Mouse (Mus musculus) kidney, embryonic 15.5 days (tissue): ENCODE measurements around the gene Pik3c2g. TPM values are rescaled to one million over a fixed set of nuclear protein-coding genes. Genes with fewer than 3 reads are reported as not detected.

Source experiments
- ATAC-seq: fragments of 200-750 bp; cut with Nextera tagmentation; replicated peaks from 2 replicates; pipeline ENCODE4 v1.8.0; 2017; ENCODE audit warnings: moderate TSS enrichment; ENCODE audit not compliant: low FRiP score
- H3K27ac ChIP-seq: fragments of 300-500 bp; sonication (generic); 2 replicates; pipeline ENCODE4 v1.5.1; 2015; ENCODE audit warnings: mild to moderate bottlenecking, inconsistent platforms
- H3K27me3 ChIP-seq: fragments of 300-500 bp; sonication (generic); 2 replicates; pipeline ENCODE4 v1.6.1; 2015; ENCODE audit warnings: inconsistent platforms
- H3K36me3 ChIP-seq: fragments of 300-500 bp; sonication (generic); 2 replicates; pipeline ENCODE4 v1.6.1; 2015; ENCODE audit warnings: inconsistent platforms
- H3K4me1 ChIP-seq: fragments of 300-500 bp; sonication (generic); 2 replicates; pipeline ENCODE4 v1.6.1; 2015; ENCODE audit warnings: inconsistent platforms
- H3K4me2 ChIP-seq: fragments of 300-500 bp; sonication (generic); 2 replicates; pipeline ENCODE4 v1.6.1; 2015; ENCODE audit warnings: moderate library complexity, mild to moderate bottlenecking, inconsistent platforms
- H3K4me3 ChIP-seq: fragments of 300-500 bp; sonication (generic); replicated peaks from 2 replicates; pipeline ENCODE4 v1.5.1; 2015; ENCODE audit warnings: mild to moderate bottlenecking, inconsistent platforms
- H3K9ac ChIP-seq: fragments of 300-500 bp; sonication (generic); 2 replicates; pipeline ENCODE4 v1.6.1; 2015; ENCODE audit warnings: mild to moderate bottlenecking, inconsistent platforms
- H3K9me3 ChIP-seq: fragments of 300-500 bp; sonication (generic); replicated peaks from 2 replicates; pipeline ENCODE4 v1.6.1; 2016; ENCODE audit warnings: inconsistent platforms
- WGBS: fragments of 180-500 bp; shearing (Covaris S2); methylation state at CpG from one replicate; pipeline ENCODE4 v1.1.7; 2015; ENCODE audit warnings: mixed read lengths; 5-methylcytosine and 5-hydroxymethylcytosine counted together
- polyA plus RNA-seq: library from polyadenylated mRNA; unstranded; fragments of >200 nt; fragmentation: Nextera tagmentation; extraction: Ambion mirVana; gene quantifications from 2 replicates; pipeline ENCODE4 v1.2.1, GENCODE M21; 2015

Gene Pik3c2g
- 0.16 and 0.22 TPM in 2 replicates for polyA plus RNA-seq

GRCm38 (mm10) chr6:139586892-139587291 is at the start of gene Pik3c2g:
Gene Pik3c2g (plus strand): TSS chr6:139587221.
- 32% methylated on average over 15 of the region's 15 CpGs for WGBS
- peaks cover 13% of the 10 kb centered on the region for H3K4me1 ChIP-seq
- peaks cover 4% of the 10 kb centered on the region for H3K27me3 ChIP-seq
- H3K9me3 ChIP-seq = no peaks in the 10 kb centered on the region
- no peak within 1 kb of the TSS for H3K27ac ChIP-seq
- H3K9ac ChIP-seq = no peak within 1 kb of the TSS
- H3K4me3 ChIP-seq = peak within 1 kb of the TSS; percentile 17
- no peaks in the 10 kb centered on the region for H3K36me3 ChIP-seq
- peak within 1 kb of the TSS; percentile 40 for H3K4me2 ChIP-seq
- no peak; the same call in 1 of the 2 replicates for ATAC-seq

GRCm38 (mm10) chr6:139538469-139538868 is 48.6 kb upstream of the Pik3c2g start:
- Histone ChIP-seq H3K4me2 (no peak overlapping the region), H3K27me3 (no peaks in the 10 kb centered on the region), H3K9ac (no peak overlapping the region), H3K4me1 (no peaks in the 10 kb centered on the region), H3K27ac (no peak overlapping the region), H3K36me3 (no peaks in the 10 kb centered on the region), H3K4me3 (no peak overlapping the region), H3K9me3 (no peaks in the 10 kb centered on the region)
- ATAC-seq = no peak
- WGBS = 57% methylated on average over 2 of the region's 2 CpGs

- no peak for ATAC-seq
- H3K4me3 ChIP-seq = no peak overlapping the region
- no peaks in the 10 kb centered on the region for H3K36me3 ChIP-seq
- H3K4me2 ChIP-seq = no peak overlapping the region
- H3K27ac ChIP-seq = no peak overlapping the region
- no peaks in the 10 kb centered on the region for H3K27me3 ChIP-seq
- no peak overlapping the region for H3K9ac ChIP-seq
- WGBS = 80% methylated on average over 7 of the region's 7 CpGs
- H3K4me1 ChIP-seq = no peaks in the 10 kb centered on the region
- H3K9me3 ChIP-seq = no peaks in the 10 kb centered on the region
Measured at GRCm38 (mm10) chr6:139555537-139556179, 31.4 kb upstream of the Pik3c2g start.

- WGBS = 16% methylated on average over 7 of the region's 7 CpGs
- H3K4me2 ChIP-seq = no peak overlapping the region
- H3K9me3 ChIP-seq = no peaks in the 10 kb centered on the region
- H3K27ac ChIP-seq = no peak overlapping the region
- H3K4me3 ChIP-seq = no peak overlapping the region
- H3K4me1 ChIP-seq = peaks cover 6% of the 10 kb centered on the region; the same call in 1 of the 2 replicates
- no peak overlapping the region for H3K9ac ChIP-seq
- no peaks in the 10 kb centered on the region for H3K36me3 ChIP-seq
- peak; percentile 81 for ATAC-seq
- no peaks in the 10 kb centered on the region for H3K27me3 ChIP-seq
Measured at GRCm38 (mm10) chr6:139569211-139569610, 17.8 kb upstream of the Pik3c2g start.

- H3K27ac ChIP-seq = no peak overlapping the region
- no peaks in the 10 kb centered on the region for H3K9me3 ChIP-seq
- H3K36me3 ChIP-seq = no peaks in the 10 kb centered on the region
- 45% methylated on average over 4 of the region's 4 CpGs for WGBS
- H3K27me3 ChIP-seq = no peaks in the 10 kb centered on the region; the same call in 1 of the 2 replicates
- no peaks in the 10 kb centered on the region for H3K4me1 ChIP-seq
- ATAC-seq = no peak
- H3K4me2 ChIP-seq = no peak overlapping the region
- no peak overlapping the region for H3K4me3 ChIP-seq
- no peak overlapping the region for H3K9ac ChIP-seq
Measured at GRCm38 (mm10) chr6:139575854-139576253, 11.2 kb upstream of the Pik3c2g start.

GRCm38 (mm10) chr6:139576261-139577014 is 10.6 kb upstream of the Pik3c2g start:
- WGBS = 69% methylated on average over 10 of the region's 10 CpGs

GRCm38 (mm10) chr6:139577026-139577861 is 9.8 kb upstream of the Pik3c2g start:
- no peaks in the 10 kb centered on the region for H3K36me3 ChIP-seq
- no peaks in the 10 kb centered on the region for H3K4me1 ChIP-seq
- H3K4me2 ChIP-seq = peak overlapping the region; percentile 4; the same call in 1 of the 2 replicates
- 59% methylated on average over 18 of the region's 18 CpGs for WGBS
- H3K4me3 ChIP-seq = no peak overlapping the region
- H3K9ac ChIP-seq = no peak overlapping the region
- H3K27me3 ChIP-seq = no peaks in the 10 kb centered on the region; the same call in 1 of the 2 replicates
- no peaks in the 10 kb centered on the region for H3K9me3 ChIP-seq
- ATAC-seq = no peak
- no peak overlapping the region for H3K27ac ChIP-seq

More at GRCm38 (mm10) chr6:139576261-139577014, 10.6 kb upstream of the Pik3c2g start:
- Histone ChIP-seq H3K9me3 (no peaks in the 10 kb centered on the region), H3K4me2 (no peak overlapping the region), H3K9ac (no peak overlapping the region), H3K27ac (no peak overlapping the region), H3K36me3 (no peaks in the 10 kb centered on the region), H3K4me1 (no peaks in the 10 kb centered on the region), H3K4me3 (no peak overlapping the region), H3K27me3 (no peaks in the 10 kb centered on the region; the same call in 1 of the 2 replicates)
- no peak for ATAC-seq

GRCm38 (mm10) chr6:139587478-139587877 is 457 bp downstream of the Pik3c2g start:
- Histone ChIP-seq H3K4me3 (no peak overlapping the region), H3K4me1 (peaks cover 13% of the 10 kb centered on the region), H3K9ac (no peak overlapping the region), H3K9me3 (no peaks in the 10 kb centered on the region), H3K4me2 (peak overlapping the region; percentile 40; the same call in 1 of the 2 replicates), H3K27me3 (peaks cover 4% of the 10 kb centered on the region), H3K27ac (no peak overlapping the region), H3K36me3 (no peaks in the 10 kb centered on the region)
- no peak for ATAC-seq
- WGBS = 85% methylated on average over 12 of the region's 12 CpGs

GRCm38 (mm10) chr6:139588409-139588808 is 1.4 kb downstream of the Pik3c2g start:
- H3K4me2 ChIP-seq = peak overlapping the region; percentile 34; the same call in 1 of the 2 replicates
- no peaks in the 10 kb centered on the region for H3K9me3 ChIP-seq
- ATAC-seq = peak; percentile 74
- H3K4me1 ChIP-seq = peaks cover 13% of the 10 kb centered on the region
- no peak overlapping the region for H3K27ac ChIP-seq
- peaks cover 4% of the 10 kb centered on the region for H3K27me3 ChIP-seq
- no peak overlapping the region for H3K9ac ChIP-seq
- WGBS = 19% methylated on average over 15 of the region's 15 CpGs
- H3K4me3 ChIP-seq = no peak overlapping the region
- no peaks in the 10 kb centered on the region for H3K36me3 ChIP-seq

GRCm38 (mm10) chr6:139589291-139589690 is 2.3 kb downstream of the Pik3c2g start:
- Histone ChIP-seq H3K27me3 (peaks cover 4% of the 10 kb centered on the region), H3K9me3 (no peaks in the 10 kb centered on the region), H3K4me2 (peak overlapping the region; percentile 37), H3K4me1 (peaks cover 13% of the 10 kb centered on the region), H3K36me3 (no peaks in the 10 kb centered on the region), H3K9ac (no peak overlapping the region), H3K4me3 (no peak overlapping the region), H3K27ac (no peak overlapping the region)
- peak; percentile 71 for ATAC-seq
- WGBS = 12% methylated on average over 12 of the region's 12 CpGs

- H3K4me2 ChIP-seq = peak overlapping the region; percentile 37
- peaks cover 4% of the 10 kb centered on the region for H3K27me3 ChIP-seq
- H3K4me3 ChIP-seq = no peak overlapping the region
- ATAC-seq = no peak; the same call in 1 of the 2 replicates
- no peaks in the 10 kb centered on the region for H3K36me3 ChIP-seq
- H3K9me3 ChIP-seq = no peaks in the 10 kb centered on the region
- no peak overlapping the region for H3K27ac ChIP-seq
- no peak overlapping the region for H3K9ac ChIP-seq
- peaks cover 13% of the 10 kb centered on the region for H3K4me1 ChIP-seq
- 58% methylated on average over 9 of the region's 9 CpGs for whole genome bisulfite sequencing
Measured at GRCm38 (mm10) chr6:139589854-139590253, 2.8 kb downstream of the Pik3c2g start.
